Mouse (Mus musculus): ENCODE results near the gene Dnmbp. TPM values are rescaled to one million over a fixed set of nuclear protein-coding genes. Genes with fewer than 3 reads are reported as not detected.

The Dnmbp gene
- total RNA-seq, 2 experiments from 2014 or later = 9.8 to 10.3 TPM

DNA sequence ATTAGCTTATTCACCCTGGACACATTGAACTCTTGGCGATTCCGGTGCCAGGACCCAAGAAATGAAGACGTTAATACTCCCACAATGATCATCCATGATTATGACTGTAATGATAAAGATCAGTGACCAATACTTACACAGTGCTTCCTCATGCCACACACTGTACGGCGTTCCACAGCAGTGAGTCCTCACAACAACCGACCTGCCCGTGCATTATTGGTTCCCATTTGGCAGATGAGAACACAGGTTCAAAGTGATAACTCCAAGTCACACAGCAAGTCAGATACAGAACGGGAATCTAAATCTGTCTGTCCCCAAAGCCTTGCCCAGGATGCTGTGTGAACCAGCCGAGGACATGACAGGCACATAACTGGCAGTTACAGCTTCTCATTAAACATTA is 25.0 kb downstream of the Dnmbp start:
- DNase-seq (ENCODE audit: low spot score in 2 of 2) = no peak

- no peak for DNase-seq (ENCODE audit: low spot score in 2 of 2)
Measured at GRCm38 (mm10) chr19:43912775-43913486, 27.1 kb downstream of the Dnmbp start.

DNA sequence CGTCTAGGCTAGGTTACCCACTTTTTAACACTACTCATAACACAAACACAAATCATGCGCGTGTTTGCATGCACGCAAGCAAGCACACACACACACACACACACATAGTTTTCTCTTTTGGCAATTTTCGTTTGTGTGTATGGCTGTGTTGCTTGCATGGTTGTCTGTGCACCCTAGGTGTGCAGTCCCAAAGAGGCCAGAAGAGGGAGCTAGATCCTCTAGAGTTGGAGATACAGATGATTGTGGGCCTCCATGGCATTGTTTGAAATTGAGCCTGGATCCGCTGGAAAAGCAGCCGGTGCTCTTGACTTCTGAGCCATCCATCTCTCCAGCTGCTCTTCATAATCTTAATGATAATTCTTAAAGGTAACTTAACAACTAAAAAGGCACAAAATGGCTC is 33.5 kb downstream of the Dnmbp start:
- DNase-seq (ENCODE audit: low spot score in 2 of 2) = no peak

- DNase-seq (ENCODE audit: low spot score in 2 of 2) = no peak
Measured at GRCm38 (mm10) chr19:43905985-43906384, 34.0 kb downstream of the Dnmbp start.

GRCm38 (mm10) chr19:43905136-43905535 is 34.9 kb downstream of the Dnmbp start:
- DNase-seq (ENCODE audit: low spot score in 2 of 2) = no peak

GRCm38 (mm10) chr19:43904327-43904726 is 35.7 kb downstream of the Dnmbp start:
- DNase-seq (ENCODE audit: low spot score in 2 of 2) = no peak

DNA sequence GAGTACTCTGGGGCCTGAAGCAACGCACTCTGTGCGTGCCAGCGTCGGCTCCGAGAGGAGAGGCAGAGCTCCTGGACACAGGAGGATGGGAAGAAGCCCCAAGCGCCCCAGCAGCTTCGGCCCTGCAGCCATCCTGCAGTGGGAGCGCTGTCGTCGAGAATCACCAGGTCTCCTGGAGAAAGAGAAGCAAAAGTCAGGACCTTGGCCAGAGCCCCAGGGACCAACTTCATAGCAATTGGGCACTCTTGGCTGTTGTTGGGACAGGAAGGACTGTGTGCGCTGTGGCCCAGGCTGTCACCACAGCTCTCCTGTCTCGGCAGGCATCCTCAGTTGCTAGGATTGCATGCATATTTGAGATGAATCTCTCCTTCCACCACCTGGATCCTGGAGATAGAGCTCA is 37.1 kb downstream of the Dnmbp start:
- no peak for DNase-seq (ENCODE audit: low spot score in 2 of 2)

GRCm38 (mm10) chr19:43900690-43901089 is 39.3 kb downstream of the Dnmbp start:
- DNase-seq (ENCODE audit: low spot score in 2 of 2) = no peak

GRCm38 (mm10) chr19:43898547-43898946 is 41.4 kb downstream of the Dnmbp start:
- no peak for DNase-seq (ENCODE audit: low spot score in 2 of 2)

- peak; percentile 21 to 59 for DNase-seq (ENCODE audit: low spot score in 2 of 2)
Measured at GRCm38 (mm10) chr19:43896441-43896840, 43.5 kb downstream of the Dnmbp start.

DNA sequence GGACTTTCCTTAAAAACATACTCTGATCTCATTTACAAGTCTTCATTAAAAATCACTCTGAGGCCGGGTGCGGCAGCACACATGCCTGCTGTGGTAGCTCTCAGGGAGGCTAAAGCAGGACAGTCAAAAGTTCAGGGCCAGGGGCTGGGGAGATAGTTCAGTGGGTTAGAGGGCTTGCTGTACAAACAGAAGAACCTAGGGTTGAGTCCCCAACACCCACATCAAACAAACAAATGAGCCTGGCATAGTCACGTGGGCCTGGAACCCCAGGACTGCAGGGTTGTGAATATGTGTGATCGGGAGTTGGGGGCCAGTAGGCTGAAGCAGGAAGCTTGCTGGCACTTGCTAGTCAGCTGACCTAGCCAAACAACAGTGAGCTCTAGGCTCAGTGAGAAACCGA is 44.0 kb downstream of the Dnmbp start:
- no peak for DNase-seq (ENCODE audit: low spot score in 2 of 2)

DNA sequence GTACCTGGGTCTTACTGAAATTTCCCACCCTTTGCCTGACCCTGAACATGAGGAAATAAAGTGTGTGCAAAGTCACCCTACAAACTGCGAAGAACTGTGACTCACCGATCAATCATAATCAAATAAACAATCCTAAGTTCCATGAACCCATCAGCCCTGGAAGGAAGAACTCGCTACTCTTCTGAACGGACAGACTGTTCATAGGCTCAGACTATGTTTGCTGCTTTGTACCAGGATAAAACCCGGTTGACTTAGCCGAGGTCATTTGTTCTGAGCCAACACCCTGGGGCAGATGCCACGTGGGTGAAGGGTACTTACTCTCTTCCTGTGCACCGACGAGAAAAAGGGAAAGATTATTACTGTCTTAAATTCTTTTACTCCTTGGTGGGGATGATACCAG is 45.2 kb downstream of the Dnmbp start:
- DNase-seq (ENCODE audit: low spot score in 2 of 2) = no peak

- DNase-seq (ENCODE audit: low spot score in 2 of 2) = no peak
Measured at GRCm38 (mm10) chr19:43894070-43894469, 45.9 kb downstream of the Dnmbp start.

DNA sequence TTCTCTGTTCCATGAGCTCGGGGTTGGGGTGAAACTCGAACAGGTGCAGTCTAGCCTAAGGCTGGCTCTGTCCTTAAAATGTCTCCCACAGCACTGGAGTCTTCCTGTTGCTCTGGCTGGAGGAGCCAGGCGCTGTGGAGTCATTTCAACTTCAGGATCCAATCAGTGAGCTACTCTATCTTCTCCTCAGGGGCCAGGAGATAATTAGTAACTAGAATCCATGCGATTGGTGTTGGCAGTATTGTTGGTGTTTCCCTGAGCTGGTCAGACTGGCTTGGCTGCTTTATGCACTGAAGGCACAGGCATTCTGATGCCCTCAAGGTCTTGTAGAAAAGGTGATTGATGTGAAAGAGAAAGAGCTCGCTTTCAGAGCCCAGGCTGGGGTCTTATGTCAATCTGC is 49.5 kb downstream of the Dnmbp start:
- no peak for DNase-seq (ENCODE audit: low spot score in 2 of 2)

DNA sequence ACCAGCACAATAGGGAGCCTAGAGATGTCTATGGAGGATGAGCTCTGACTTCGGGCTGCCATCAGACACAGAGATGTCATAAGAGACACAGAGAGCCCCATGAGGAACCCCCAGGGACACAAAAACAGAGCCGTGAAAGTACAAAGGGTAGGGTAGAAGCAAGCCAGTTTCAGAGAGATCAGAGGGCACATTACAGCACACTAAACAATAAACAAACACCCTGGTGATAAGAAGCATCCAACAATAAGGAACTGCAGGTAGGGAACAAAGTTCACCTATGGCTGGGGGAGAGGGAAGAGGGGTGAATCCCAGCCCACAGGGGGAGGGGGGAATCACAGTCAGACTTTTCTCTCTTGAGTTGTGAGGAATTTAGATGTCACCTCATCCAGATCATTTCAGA is 52.3 kb downstream of the Dnmbp start:
- no peak for DNase-seq (ENCODE audit: low spot score in 2 of 2)

GRCm38 (mm10) chr19:43887242-43887641 is 52.7 kb downstream of the Dnmbp start:
- no peak for DNase-seq (ENCODE audit: low spot score in 2 of 2)

DNA sequence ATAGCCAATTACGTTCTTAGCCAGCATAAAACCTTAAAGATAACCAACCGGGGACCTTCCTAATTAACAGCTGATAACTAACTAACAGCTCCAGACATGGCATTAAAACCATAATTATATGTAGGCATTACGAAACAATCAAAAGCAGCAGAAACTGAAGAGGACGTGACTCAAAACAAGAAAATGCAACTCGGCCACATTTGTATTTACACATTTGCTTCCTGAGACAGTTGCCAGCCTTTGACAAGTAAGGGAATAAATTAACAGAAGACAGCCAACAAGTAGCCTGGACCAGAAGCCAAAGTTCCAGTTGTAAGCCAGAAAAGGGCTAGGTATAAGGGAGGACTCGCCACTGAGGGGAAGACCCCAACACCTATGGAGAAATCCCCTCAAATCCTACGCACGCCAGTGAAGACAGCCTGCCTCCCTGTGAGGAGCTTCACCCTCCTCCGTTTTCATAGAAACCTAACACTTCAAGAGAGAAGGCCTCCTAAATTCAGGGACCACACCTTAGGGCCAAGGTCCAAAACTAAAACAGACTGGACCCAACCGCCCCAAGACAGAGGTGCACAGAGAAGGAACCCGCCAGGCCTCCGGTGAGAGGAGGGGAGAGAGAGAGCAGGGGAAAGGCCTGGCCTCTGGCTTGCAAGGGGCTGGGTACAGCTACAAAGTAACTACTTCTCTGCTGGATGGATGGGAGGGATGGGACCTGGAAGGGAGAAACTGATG is 53.5 kb downstream of the Dnmbp start:
- DNase-seq (ENCODE audit: low spot score in 2 of 2) = no peak

DNA sequence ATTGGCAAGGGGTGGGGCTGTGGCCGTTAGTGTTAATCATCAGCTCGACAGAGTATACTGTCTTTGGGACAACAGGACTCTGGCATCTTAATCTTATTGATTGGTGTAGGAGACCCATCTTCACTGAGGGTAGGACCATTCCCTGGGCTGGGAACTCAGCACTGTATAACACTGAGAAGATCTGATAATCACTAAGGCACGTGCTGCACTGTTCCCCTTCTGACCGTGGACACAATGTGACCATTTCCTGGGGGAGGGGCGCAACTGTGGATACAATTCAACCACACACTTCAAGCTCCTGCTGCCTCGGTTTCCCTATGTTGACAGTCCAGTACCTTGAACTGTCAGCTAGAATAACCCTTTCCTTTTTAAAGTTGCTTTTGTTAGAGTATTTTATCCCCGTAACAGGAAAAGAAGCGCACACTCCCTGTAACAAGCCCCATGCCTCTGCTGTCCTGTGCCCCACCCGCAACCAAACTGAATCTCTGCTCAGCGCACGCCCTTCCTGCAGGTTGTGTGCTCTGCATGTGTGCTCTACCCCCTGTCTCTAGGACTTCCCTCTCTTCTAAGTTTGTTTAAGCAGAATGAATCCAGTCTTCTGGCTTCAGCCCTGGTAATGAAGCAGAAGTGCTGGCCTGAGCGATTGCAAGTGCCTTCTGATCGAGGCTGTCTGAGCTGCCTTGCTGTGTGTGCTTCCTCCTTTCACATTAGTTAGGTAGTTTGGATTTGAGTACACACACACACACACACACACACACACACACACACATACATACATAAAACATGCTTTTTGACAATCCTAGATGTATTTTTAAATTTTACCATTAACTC is 55.1 kb downstream of the Dnmbp start:
- DNase-seq (ENCODE audit: low spot score in 2 of 2) = no peak

- DNase-seq (ENCODE audit: low spot score in 2 of 2) = no peak
Measured at GRCm38 (mm10) chr19:43882895-43883573, 57.0 kb downstream of the Dnmbp start.

GRCm38 (mm10) chr19:43881615-43882014 is 58.4 kb downstream of the Dnmbp start:
- no peak for DNase-seq (ENCODE audit: low spot score in 2 of 2)

- DNase-seq (ENCODE audit: low spot score in 2 of 2) = no peak
Measured at GRCm38 (mm10) chr19:43880420-43880819, 59.6 kb downstream of the Dnmbp start.
